Mouse (Mus musculus) left cerebral cortex, postnatal 10 days (tissue): Measurements from ENCODE around the gene Il22. TPM values are rescaled to one million over a fixed set of nuclear protein-coding genes. Genes with fewer than 3 reads are reported as not detected.
"Not testable (repeated sequence)": the region's sequence is repeated elsewhere in the genome, so short reads cannot be mapped to it uniquely, and the experiment has no call there.

Source experiments
- DNase-seq, 2 experiments: peaks; one replicate each; pipeline ENCODE4 v3.0.0; 2021 to 2022; ENCODE audit warnings: low spot score in 2 of 2, mixed read lengths in 1 of 2; ENCODE audit errors: extremely low spot score in 1 of 2
- intact Hi-C: fragments of 180-260 bp; cut with DNase I; formaldehyde crosslinking; loops from one replicate; pipeline ENCODE4 v1.15.1; 2025
- total RNA-seq, 2 experiments: library from RNA; stranded (reverse); gene quantifications; 2 replicates each; pipeline ENCODE4 v1.2.3; 2021

Il22 gene
- not detected for total RNA-seq

- DNase-seq: no peak
- intact Hi-C loops: no loop called here
Measured at GRCm38 (mm10) chr10:118204642-118205041, at the start of gene Il22. Il22 (plus strand) TSS chr10:118204942.

- intact Hi-C loops: loop anchor here (5.0 kb wide), 2 partner anchors 391 to 921 kb away; no protein-coding TSS in a partner anchor
Measured at GRCm38 (mm10) chr10:118155932-118156331, 48.8 kb upstream of the Il22 start.

GRCm38 (mm10) chr10:118161131-118161530 is 43.6 kb upstream of the Il22 start:
- intact Hi-C loops: no loop called here
- DNase-seq: peak in 1 of 2 experiments; percentile 40

More at GRCm38 (mm10) chr10:118155932-118156331, 48.8 kb upstream of the Il22 start:
- DNase-seq: no peak

DNA sequence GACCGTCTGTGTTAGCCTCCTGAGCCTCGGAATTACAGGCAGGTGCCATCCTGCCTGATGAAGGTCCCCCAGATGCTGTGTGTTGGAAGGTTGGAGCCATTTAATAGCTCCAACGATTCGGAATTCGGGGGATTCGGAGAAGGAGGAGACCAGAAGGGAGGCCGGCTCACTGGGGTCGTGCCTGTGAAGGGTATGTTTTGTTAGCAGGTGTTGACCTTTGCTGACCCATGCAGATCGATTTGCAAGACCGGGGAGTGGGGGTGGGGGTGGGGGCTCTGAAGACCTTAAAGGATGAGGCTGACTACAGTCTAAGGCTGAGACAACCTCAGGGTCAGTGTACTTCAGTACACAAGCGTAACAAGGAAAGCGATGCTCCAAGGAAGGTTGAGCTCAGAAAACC is 35.5 kb upstream of the Il22 start:
- DNase-seq: no peak
- intact Hi-C loops: no loop called here

DNA sequence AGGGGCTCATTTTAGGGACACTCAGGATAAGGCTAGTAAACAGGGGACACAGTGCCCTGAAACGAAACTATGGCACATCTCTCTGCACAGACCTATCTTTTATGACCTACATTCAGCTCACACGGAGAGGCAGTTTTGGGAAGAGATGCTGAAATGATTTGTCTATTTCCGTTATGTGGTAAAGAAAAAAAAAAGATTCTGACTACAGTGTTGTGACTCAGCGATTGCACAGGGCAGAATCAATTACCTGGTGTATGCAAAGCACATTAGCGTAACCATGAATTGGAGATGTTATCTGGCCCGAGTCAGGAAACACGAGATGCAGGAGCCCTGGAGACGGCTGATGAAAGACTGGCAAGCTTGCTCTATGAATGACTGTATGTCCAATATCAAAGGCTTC is 32.3 kb upstream of the Il22 start:
- intact Hi-C loops: no loop called here
- DNase-seq: no peak

- intact Hi-C loops: no loop called here
- DNase-seq: no peak
Measured at GRCm38 (mm10) chr10:118172876-118173275, 31.9 kb upstream of the Il22 start.

DNA sequence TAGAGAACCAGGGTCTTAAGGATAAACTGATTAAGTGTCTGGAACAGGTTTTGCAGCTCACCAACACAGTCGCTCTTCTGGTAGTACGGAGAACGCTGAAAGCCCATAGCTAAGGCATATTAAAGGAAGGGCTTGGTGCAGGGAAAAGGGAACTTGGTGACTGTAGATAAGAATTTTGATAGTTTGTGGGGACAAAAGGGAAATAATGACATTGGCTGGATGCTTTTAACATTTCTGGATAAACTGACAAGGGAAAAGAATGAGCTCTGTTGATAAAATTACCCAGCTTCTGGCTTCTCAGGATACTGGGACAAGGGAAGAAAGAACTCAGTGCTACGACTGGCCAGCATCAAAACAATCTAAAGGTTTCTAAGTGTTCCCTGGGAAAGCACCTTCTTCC is 29.2 kb upstream of the Il22 start:
- DNase-seq, intact Hi-C loops: not testable (repeated sequence)

DNA sequence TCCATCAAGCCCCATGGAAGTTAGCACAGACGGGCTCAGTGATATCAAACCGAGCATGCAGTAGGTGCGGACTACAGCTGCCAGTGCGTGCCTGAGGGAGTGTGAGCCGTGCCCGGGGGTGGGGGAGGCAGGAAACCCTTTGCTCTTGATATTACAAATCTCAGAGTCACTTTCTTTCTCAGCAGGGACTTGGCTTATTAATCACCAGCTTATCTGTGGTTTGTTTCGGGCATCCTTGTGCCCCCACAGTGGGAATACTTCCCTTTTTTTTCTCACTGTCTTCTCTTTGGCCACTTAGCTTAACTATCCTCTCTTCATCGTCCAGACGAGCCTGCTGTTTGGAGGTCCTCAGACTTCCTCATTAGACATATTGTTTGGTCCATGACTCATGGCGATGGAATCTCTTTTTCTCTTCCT is 26.0 kb upstream of the Il22 start:
- no peak for DNase-seq
- intact Hi-C loops: no loop called here

DNA sequence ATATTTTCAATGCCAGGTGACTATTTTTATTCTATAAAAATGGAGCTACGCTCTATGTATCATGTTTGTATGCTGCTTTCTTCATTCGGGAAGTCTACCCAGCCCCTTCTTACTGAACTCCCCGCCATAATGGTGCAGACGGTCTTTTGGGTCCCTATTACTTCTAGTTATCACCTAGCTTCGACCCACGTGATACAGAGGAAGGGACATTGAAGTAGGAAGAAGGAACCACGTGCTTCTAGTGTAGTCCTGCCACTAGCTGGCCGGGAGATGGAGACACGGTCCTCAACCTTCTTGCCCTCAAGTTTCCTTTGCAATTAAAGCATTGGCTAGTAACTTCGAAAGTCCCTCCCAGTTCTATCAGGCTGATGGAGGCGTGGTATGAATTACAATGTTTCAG is 25.5 kb upstream of the Il22 start:
- no peak for DNase-seq
- intact Hi-C loops: no loop called here

DNA sequence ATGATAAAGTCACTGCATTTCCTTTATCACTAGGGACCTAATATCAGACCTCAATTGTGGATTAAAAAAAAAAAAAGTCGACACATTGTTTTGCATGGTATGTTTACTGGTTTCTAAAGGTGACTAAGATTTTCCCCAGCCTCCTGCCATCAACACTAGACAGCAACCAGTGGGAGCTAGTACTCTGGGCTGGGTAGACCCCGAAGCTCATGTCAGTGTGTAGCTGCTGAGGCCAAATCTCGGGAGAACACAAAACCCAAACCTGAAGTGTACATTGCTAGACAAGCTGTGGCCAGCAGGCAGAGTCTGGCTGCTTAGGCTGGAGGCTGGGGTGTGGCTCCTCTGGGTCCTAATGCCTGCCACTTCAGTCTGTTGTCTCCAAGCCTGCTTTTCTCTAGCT is 9.6 kb upstream of the Il22 start:
- intact Hi-C loops, DNase-seq: not testable (repeated sequence)

DNA sequence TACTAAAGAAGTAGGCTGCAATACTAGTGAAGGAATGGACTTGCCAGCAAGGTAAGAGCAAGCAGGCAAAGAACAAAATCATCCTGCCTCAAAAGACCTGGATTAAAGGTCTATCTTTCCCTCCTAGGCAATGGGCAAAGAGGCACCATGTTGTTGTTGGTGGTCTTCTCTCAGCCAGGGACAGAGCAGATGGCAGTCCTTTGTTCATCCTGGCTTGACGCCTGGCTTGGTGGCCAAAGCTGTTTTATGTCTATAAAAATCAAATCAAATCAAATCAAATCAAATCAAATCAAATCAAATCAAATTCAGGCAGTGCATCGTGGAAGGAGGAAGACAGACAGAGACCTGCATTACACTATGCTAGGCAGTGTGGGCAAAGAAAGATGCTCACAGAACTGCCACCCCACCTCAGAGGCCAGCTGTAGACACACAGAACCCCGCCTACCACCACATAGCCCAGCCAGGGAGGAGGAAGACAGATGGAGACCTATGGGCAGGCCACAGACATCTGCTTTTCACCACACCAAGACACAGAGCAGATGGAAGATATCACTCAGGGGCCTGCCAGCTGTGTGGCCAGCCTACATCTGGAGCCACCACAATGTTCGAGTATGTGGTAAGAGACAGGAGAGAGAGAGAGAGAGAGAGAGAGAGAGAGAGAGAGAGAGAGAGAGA is 11.1 kb downstream of the Il22 start:
- intact Hi-C loops: not testable (repeated sequence)

GRCm38 (mm10) chr10:118227629-118228028 is 22.9 kb downstream of the Il22 start:
- DNase-seq, intact Hi-C loops: not testable (repeated sequence)

More for the DNA sequence above, 11.1 kb downstream of the Il22 start:
- not testable (repeated sequence) for DNase-seq

DNA sequence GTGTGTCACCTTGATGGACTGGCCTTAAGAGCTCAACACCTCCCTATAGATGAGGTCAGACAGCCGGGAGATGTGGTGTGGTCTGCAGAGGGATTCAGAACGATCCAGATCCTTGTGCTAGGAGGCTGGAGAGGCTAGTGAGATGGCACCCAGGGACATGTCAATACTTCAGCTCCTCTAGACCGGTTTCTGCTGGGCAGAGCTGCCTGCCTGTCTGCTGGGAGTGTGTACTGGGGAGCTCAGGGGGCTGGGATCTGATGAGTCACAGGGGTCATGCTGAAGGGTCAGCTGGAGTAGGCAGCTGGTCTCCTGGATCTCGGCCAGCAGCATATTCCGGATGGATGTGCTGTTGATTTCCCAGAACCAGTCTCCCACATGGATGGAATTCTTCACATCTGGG is 27.9 kb downstream of the Il22 start:
- DNase-seq, intact Hi-C loops: not testable (repeated sequence)

DNA sequence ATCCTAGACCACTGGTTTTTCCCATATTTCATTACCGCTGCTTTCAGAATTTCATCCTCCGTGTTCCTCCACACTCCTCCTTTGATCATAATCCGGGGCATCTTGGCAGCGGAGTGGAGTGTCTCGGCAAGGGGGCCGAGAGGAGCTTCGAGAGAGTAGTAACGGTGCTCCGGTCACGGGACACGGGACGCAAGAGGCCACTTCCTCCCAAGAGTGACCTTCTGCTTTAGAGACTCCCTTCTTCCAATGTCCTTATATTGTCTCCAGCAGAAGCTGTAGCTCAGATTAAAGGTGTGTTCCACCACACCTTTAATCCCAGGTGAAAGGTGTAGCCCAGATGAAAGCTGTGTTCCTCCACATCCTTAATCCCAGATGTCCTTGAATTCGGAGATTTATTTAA is 35.9 kb downstream of the Il22 start, which contains the start of gene Gm32717:
TSS of gene Gm32717 (minus strand) at position 101 of the 400 bp plus-strand sequence.
- intact Hi-C loops, DNase-seq: not testable (repeated sequence)

DNA sequence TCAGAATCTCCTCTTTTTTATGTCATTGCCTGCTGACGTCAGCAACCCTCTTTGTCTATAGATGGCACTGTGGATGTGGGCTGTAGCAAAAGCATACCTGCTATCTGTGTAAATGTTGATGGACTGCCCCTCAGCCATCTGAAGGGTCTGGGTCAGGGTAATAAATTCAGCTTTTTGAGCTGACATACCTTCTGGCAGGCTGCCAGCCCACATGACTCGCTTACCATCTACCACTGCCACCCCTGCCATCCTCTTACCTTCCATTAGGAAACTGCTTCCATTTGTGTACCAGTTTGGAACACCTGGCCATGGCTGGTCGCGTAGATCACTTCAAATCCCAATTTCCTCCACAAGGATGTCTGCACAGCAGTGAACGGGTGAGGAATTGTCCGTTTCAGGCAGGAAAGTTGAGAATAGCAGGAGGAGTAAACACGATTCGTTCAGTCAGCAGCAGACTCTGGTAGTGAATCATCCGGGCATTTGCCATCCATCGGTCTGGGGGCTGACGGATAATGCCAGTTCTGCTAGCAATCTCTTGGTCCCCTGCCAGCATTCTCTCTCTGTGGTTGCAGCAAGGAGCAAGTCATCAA is 44.4 kb downstream of the Il22 start:
- peak in 1 of 2 experiments; percentile 24 for DNase-seq
- intact Hi-C loops: not testable (repeated sequence)

- intact Hi-C loops: no loop called here
- DNase-seq: peak; percentile 19 to 37
Measured at GRCm38 (mm10) chr10:118250852-118251295, 46.1 kb downstream of the Il22 start.

DNA sequence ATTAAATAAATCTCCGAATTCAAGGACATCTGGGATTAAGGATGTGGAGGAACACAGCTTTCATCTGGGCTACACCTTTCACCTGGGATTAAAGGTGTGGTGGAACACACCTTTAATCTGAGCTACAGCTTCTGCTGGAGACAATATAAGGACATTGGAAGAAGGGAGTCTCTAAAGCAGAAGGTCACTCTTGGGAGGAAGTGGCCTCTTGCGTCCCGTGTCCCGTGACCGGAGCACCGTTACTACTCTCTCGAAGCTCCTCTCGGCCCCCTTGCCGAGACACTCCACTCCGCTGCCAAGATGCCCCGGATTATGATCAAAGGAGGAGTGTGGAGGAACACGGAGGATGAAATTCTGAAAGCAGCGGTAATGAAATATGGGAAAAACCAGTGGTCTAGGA is 53.6 kb downstream of the Il22 start, which contains the start of gene Gm32802:
TSS of gene Gm32802 (plus strand) at position 301 of the 400 bp plus-strand sequence.
- DNase-seq, intact Hi-C loops: not testable (repeated sequence)
